Mouse (Mus musculus): ENCODE measurements around the gene Slpi. TPM values are rescaled to one million over a fixed set of nuclear protein-coding genes. Genes with fewer than 3 reads are reported as not detected.

Gene Slpi
- polyA plus RNA-seq, 1 experiment from 2014 or later, result 4.3 TPM

- H3K9ac ChIP-seq, result no peak overlapping the region
- WGBS, result 3% methylated on average over 3 of the region's 3 CpGs
- no peak for ATAC-seq (ENCODE audit: insufficient number of reproducible peaks, low FRiP score, low TSS enrichment, low read depth)
Observed at GRCm38 (mm10) chr2:164419489-164419888, 30.6 kb upstream of the Slpi start.

GRCm38 (mm10) chr2:164418308-164418875 is 29.5 kb upstream of the Slpi start:
- Histone ChIP-seq H3K36me3 (peaks cover 2% of the 10 kb centered on the region), H3K4me3 (no peak overlapping the region), H3K9me3 (no peaks in the 10 kb centered on the region), H3K27me3 (peaks cover 16% of the 10 kb centered on the region), H3K27ac (no peak overlapping the region), H3K9ac (no peak overlapping the region), H3K4me1 (peaks cover 22% of the 10 kb centered on the region), H3K4me2 (no peak overlapping the region)
- WGBS, result 20% methylated on average over 3 of the region's 3 CpGs
- no peak for ATAC-seq (ENCODE audit: insufficient number of reproducible peaks, low FRiP score, low TSS enrichment, low read depth)

More at GRCm38 (mm10) chr2:164419489-164419888, 30.6 kb upstream of the Slpi start:
- no peak overlapping the region for H3K27ac ChIP-seq
- H3K27me3 ChIP-seq, result peaks cover 7% of the 10 kb centered on the region
- H3K4me2 ChIP-seq, result no peak overlapping the region
- peaks cover 13% of the 10 kb centered on the region for H3K36me3 ChIP-seq
- no peaks in the 10 kb centered on the region for H3K9me3 ChIP-seq
- H3K4me3 ChIP-seq, result no peak overlapping the region
- H3K4me1 ChIP-seq, result peaks cover 14% of the 10 kb centered on the region

- Histone ChIP-seq H3K9ac (no peak overlapping the region), H3K27ac (no peak overlapping the region), H3K4me3 (no peak overlapping the region), H3K27me3 (peaks cover 18% of the 10 kb centered on the region), H3K4me2 (no peak overlapping the region), H3K9me3 (no peaks in the 10 kb centered on the region), H3K4me1 (peaks cover 13% of the 10 kb centered on the region), H3K36me3 (no peaks in the 10 kb centered on the region)
- no peak for ATAC-seq (ENCODE audit: insufficient number of reproducible peaks, low FRiP score, low TSS enrichment, low read depth)
- 0% methylated on average over 2 of the region's 2 CpGs for WGBS
Observed at GRCm38 (mm10) chr2:164417198-164417597, 28.3 kb upstream of the Slpi start.

- peak overlapping the region; percentile 25 for H3K4me3 ChIP-seq
- ATAC-seq (ENCODE audit: insufficient number of reproducible peaks, low FRiP score, low TSS enrichment, low read depth), result no peak
- peak overlapping the region; percentile 46 for H3K4me2 ChIP-seq
- 66% methylated on average over 10 of the region's 10 CpGs for WGBS
- H3K36me3 ChIP-seq, result no peaks in the 10 kb centered on the region
- peaks cover 34% of the 10 kb centered on the region for H3K27me3 ChIP-seq
- H3K9me3 ChIP-seq, result no peaks in the 10 kb centered on the region
- no peak overlapping the region for H3K9ac ChIP-seq
- no peak overlapping the region for H3K27ac ChIP-seq
- peaks cover 9% of the 10 kb centered on the region for H3K4me1 ChIP-seq
Observed at GRCm38 (mm10) chr2:164414581-164414980, 25.7 kb upstream of the Slpi start.

- WGBS, result 20% methylated on average over 28 of the region's 28 CpGs
- ATAC-seq (ENCODE audit: insufficient number of reproducible peaks, low FRiP score, low TSS enrichment, low read depth), result no peak
- peaks cover 9% of the 10 kb centered on the region for H3K4me1 ChIP-seq
- H3K4me3 ChIP-seq, result peak overlapping the region; percentile 25
- H3K36me3 ChIP-seq, result no peaks in the 10 kb centered on the region
- H3K9ac ChIP-seq, result no peak overlapping the region
- peak overlapping the region; percentile 46 for H3K4me2 ChIP-seq
- H3K27me3 ChIP-seq, result peaks cover 38% of the 10 kb centered on the region
- H3K27ac ChIP-seq, result no peak overlapping the region
- H3K9me3 ChIP-seq, result no peaks in the 10 kb centered on the region
Observed at GRCm38 (mm10) chr2:164414167-164414566, 25.3 kb upstream of the Slpi start.

- no peaks in the 10 kb centered on the region for H3K9me3 ChIP-seq
- H3K27ac ChIP-seq, result no peak overlapping the region
- WGBS, result 1% methylated on average over 22 of the region's 22 CpGs
- peaks cover 85% of the 10 kb centered on the region for H3K27me3 ChIP-seq
- H3K36me3 ChIP-seq, result no peaks in the 10 kb centered on the region
- no peak overlapping the region for H3K4me2 ChIP-seq
- ATAC-seq (ENCODE audit: insufficient number of reproducible peaks, low FRiP score, low TSS enrichment, low read depth), result no peak
- peaks cover 37% of the 10 kb centered on the region for H3K4me1 ChIP-seq
- no peak overlapping the region for H3K9ac ChIP-seq
- no peak overlapping the region for H3K4me3 ChIP-seq
Observed at GRCm38 (mm10) chr2:164407708-164408107, 18.8 kb upstream of the Slpi start.

- H3K36me3 ChIP-seq, result no peaks in the 10 kb centered on the region
- no peak overlapping the region for H3K9ac ChIP-seq
- ATAC-seq (ENCODE audit: insufficient number of reproducible peaks, low FRiP score, low TSS enrichment, low read depth), result no peak
- peaks cover 96% of the 10 kb centered on the region for H3K27me3 ChIP-seq
- 36% methylated on average over 5 of the region's 5 CpGs for WGBS
- peak overlapping the region; percentile 44 for H3K4me3 ChIP-seq
- H3K9me3 ChIP-seq, result no peaks in the 10 kb centered on the region
- H3K4me1 ChIP-seq, result peaks cover 52% of the 10 kb centered on the region
- peak overlapping the region; percentile 77; the same call in 1 of the 2 replicates for H3K4me2 ChIP-seq
- peak overlapping the region; percentile 87; the same call in 1 of the 2 replicates for H3K27ac ChIP-seq
Observed at GRCm38 (mm10) chr2:164405519-164405918, 16.6 kb upstream of the Slpi start.

- WGBS, result 6% methylated on average over 9 of the region's 9 CpGs
- H3K4me2 ChIP-seq, result peak within 1 kb of the TSS; percentile 77
- H3K36me3 ChIP-seq, result no peaks in the 10 kb centered on the region
- H3K9ac ChIP-seq, result peak within 1 kb of the TSS; percentile 28
- H3K27me3 ChIP-seq, result peaks cover 96% of the 10 kb centered on the region
- H3K27ac ChIP-seq, result peak within 1 kb of the TSS; percentile 87
- peaks cover 55% of the 10 kb centered on the region for H3K4me1 ChIP-seq
- H3K4me3 ChIP-seq, result peak within 1 kb of the TSS; percentile 44
- ATAC-seq (ENCODE audit: insufficient number of reproducible peaks, low FRiP score, low TSS enrichment, low read depth), result no peak
- H3K9me3 ChIP-seq, result no peaks in the 10 kb centered on the region
Observed at GRCm38 (mm10) chr2:164405060-164405459, 16.2 kb upstream of the Slpi start, which contains the start of gene Matn4. TSS of gene Matn4 (minus strand) at chr2:164405160.

GRCm38 (mm10) chr2:164404082-164404990 is 15.4 kb upstream of the Slpi start:
- Histone ChIP-seq H3K27me3 (peaks cover 96% of the 10 kb centered on the region), H3K9me3 (no peaks in the 10 kb centered on the region), H3K36me3 (peaks cover 5% of the 10 kb centered on the region; the same call in 1 of the 2 replicates), H3K27ac (peak overlapping the region; percentile 87), H3K4me2 (peak overlapping the region; percentile 77), H3K4me1 (peaks cover 55% of the 10 kb centered on the region), H3K9ac (peak overlapping the region; percentile 28), H3K4me3 (peak overlapping the region; percentile 44)
- peak; percentile 52; the same call in 1 of the 2 replicates for ATAC-seq (ENCODE audit: insufficient number of reproducible peaks, low FRiP score, low TSS enrichment, low read depth)
- 1% methylated on average over 49 of the region's 49 CpGs for WGBS

- no peaks in the 10 kb centered on the region for H3K9me3 ChIP-seq
- peaks cover 8% of the 10 kb centered on the region; the same call in 1 of the 2 replicates for H3K36me3 ChIP-seq
- H3K27ac ChIP-seq, result peak overlapping the region; percentile 87
- 0 out of 2 replicates have a peak overlapping the region, but pooled peaks have one; percentile 14 for H3K9ac ChIP-seq
- peak overlapping the region; percentile 77 for H3K4me2 ChIP-seq
- peaks cover 55% of the 10 kb centered on the region for H3K4me1 ChIP-seq
- 13% methylated on average over 14 of the region's 14 CpGs for WGBS
- peak overlapping the region; percentile 44 for H3K4me3 ChIP-seq
- H3K27me3 ChIP-seq, result peaks cover 94% of the 10 kb centered on the region
- ATAC-seq (ENCODE audit: insufficient number of reproducible peaks, low FRiP score, low TSS enrichment, low read depth), result peak; percentile 64
Observed at GRCm38 (mm10) chr2:164403396-164404081, 14.6 kb upstream of the Slpi start.

GRCm38 (mm10) chr2:164402906-164403305 is 14.0 kb upstream of the Slpi start, which contains the start of gene Rbpjl:
TSS of gene Rbpjl (plus strand) at chr2:164403141.
- 4% methylated on average over 17 of the region's 17 CpGs for WGBS
- Histone ChIP-seq H3K4me1 (peaks cover 54% of the 10 kb centered on the region), H3K27ac (peak within 1 kb of the TSS; percentile 87)

More at GRCm38 (mm10) chr2:164402906-164403305, 14.0 kb upstream of the Slpi start, which contains the start of gene Rbpjl:
- peaks cover 88% of the 10 kb centered on the region for H3K27me3 ChIP-seq
- H3K9ac ChIP-seq, result 0 out of 2 replicates have a peak within 1 kb of the TSS, but pooled peaks have one; percentile 14
- peak within 1 kb of the TSS; percentile 77 for H3K4me2 ChIP-seq
- H3K36me3 ChIP-seq, result peaks cover 8% of the 10 kb centered on the region; the same call in 1 of the 2 replicates
- H3K4me3 ChIP-seq, result peak within 1 kb of the TSS; percentile 44
- ATAC-seq (ENCODE audit: insufficient number of reproducible peaks, low FRiP score, low TSS enrichment, low read depth), result peak; percentile 31; the same call in 1 of the 2 replicates
- H3K9me3 ChIP-seq, result no peaks in the 10 kb centered on the region
